Comparison of ENCODE assay signal across 27 mouse cellular contexts in the genomic region with DNA sequence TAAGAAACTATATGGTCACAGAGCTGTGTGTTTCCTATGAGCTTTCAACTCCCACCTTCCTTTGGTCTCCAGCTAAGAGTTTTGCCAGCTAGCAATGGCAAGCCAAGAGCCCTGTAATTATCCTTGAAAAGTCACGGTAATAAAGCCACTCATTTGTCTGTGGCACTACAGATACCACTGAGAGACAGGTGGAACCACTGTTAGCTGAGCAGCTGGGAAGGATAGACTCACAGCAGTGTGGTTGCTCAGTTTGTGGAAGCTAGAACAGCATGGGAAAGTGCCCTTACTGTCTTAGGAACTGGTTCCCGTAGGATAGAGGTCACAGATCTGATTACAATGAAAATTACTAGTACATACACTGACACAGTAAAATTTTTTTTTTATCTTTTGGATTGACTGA.
"Had no signal": no experiment of that assay in that cellular context is flagged by ENCODE, and none has a peak within 500 bp of the region (broad histone marks: within the 10 kb centered on the region; RNA-seq: fewer than 3 reads in every experiment).

No protein-coding gene starts in this region.

- DNase-seq: cerebellum, adult 2 months; cerebellum, adult 8-10 months; cerebellum, adult 9-10 months; cerebellum, adult 9-11 months; cerebellum, postnatal 10 days; cerebellum, postnatal 14 days; cerebellum, postnatal 25 days; cerebellum, postnatal 36 days; embryo, embryonic 11 days; forebrain, postnatal 0 days; gastrocnemius, adult 2 months; gastrocnemius, postnatal 10 days; gastrocnemius, postnatal 14 days; gastrocnemius, postnatal 25 days; gastrocnemius, postnatal 36 days; heart, adult 18-20 months; heart, adult 2 months had no signal

- H3K4me3 ChIP-seq: embryonic facial prominence, embryonic 10.5 days; embryonic facial prominence, embryonic 12.5 days; embryonic facial prominence, embryonic 13.5 days; embryonic facial prominence, embryonic 15.5 days; erythroblast, embryonic 14.5 days; forebrain, embryonic 10.5 days; forebrain, embryonic 12.5 days; forebrain, embryonic 15.5 days; gastrocnemius, adult 2 months; heart, adult 2 months had no signal

- H3K4me2 ChIP-seq: embryonic facial prominence, embryonic 12.5 days; embryonic facial prominence, embryonic 13.5 days; embryonic facial prominence, embryonic 15.5 days; forebrain, embryonic 12.5 days; forebrain, embryonic 15.5 days had no signal

- H3K9ac ChIP-seq: embryonic facial prominence, embryonic 12.5 days; embryonic facial prominence, embryonic 13.5 days; embryonic facial prominence, embryonic 15.5 days; forebrain, embryonic 12.5 days; forebrain, embryonic 15.5 days; forebrain, postnatal 0 days had no signal

- H3K27ac ChIP-seq: embryonic facial prominence, embryonic 10.5 days; embryonic facial prominence, embryonic 12.5 days; embryonic facial prominence, embryonic 13.5 days; embryonic facial prominence, embryonic 15.5 days; forebrain, embryonic 10.5 days; forebrain, embryonic 12.5 days; forebrain, embryonic 15.5 days; gastrocnemius, adult 2 months; heart, adult 2 months had no signal

- H3K9me3 ChIP-seq: embryonic facial prominence, embryonic 10.5 days; embryonic facial prominence, embryonic 12.5 days; embryonic facial prominence, embryonic 13.5 days; embryonic facial prominence, embryonic 15.5 days; forebrain, embryonic 10.5 days; forebrain, embryonic 12.5 days; forebrain, embryonic 15.5 days had no signal

- ATAC-seq: forebrain, embryonic 14.5 days; forebrain, embryonic 15.5 days; forebrain, embryonic 16.5 days; forebrain, postnatal 0 days had no signal

- H3K4me1 ChIP-seq: embryonic facial prominence, embryonic 10.5 days; embryonic facial prominence, embryonic 12.5 days; embryonic facial prominence, embryonic 15.5 days; forebrain, embryonic 10.5 days; forebrain, embryonic 12.5 days; forebrain, embryonic 15.5 days had no signal

- H3K27me3 ChIP-seq: embryonic facial prominence, embryonic 12.5 days; embryonic facial prominence, embryonic 13.5 days; embryonic facial prominence, embryonic 15.5 days; forebrain, embryonic 12.5 days; forebrain, embryonic 15.5 days had no signal

- H3K36me3 ChIP-seq: embryonic facial prominence, embryonic 10.5 days; embryonic facial prominence, embryonic 12.5 days; embryonic facial prominence, embryonic 13.5 days; embryonic facial prominence, embryonic 15.5 days; forebrain, embryonic 10.5 days; forebrain, embryonic 12.5 days; forebrain, embryonic 15.5 days had no signal
